Mouse (Mus musculus): ENCODE measurements around the gene Gas2l2.

Gene Gas2l2

DNA sequence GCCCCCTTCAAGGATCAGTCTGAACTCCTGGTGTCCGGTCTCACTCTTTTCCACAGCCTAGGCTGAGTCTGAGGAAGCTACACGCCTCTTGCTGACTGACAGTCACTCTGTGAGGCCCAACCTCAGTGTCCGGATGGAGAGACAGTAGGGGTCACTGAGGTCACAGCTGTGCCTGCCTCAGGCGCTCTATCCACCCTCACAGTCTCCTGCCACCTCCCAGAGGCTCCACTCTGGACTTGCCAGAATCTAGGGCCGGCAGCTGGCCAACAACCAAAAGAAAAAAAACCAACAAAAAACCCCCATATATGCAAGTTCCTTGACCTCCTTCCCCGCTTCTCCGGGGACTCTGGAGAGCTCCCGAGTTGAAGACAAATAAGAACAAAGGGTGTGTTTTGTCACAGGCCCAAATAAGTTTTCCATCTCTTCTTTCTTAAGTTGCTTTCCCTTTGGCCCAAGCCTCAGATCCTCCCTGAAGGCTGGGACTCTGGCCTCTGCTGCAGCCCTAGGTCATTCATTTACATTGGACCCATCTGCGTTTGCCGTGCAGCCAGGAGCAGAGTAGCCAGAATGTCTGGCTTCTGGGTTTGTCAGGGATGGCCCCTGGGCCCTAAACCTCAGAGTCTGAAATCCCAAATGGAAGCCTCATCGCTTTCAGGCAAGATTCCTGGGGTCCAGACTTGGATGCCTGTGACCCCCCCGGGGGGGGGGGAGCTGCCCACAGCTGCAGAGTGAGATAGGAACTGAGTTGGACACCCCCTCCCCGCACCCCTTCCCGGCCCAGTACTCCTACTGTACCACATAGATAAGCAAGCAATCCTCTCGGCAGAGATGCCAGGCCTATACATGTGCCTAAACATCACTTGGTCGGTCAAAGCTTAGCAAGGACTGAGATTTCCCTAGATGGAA lies 19.0 kb upstream of the Gas2l2 start:
- in situ Hi-C loops (cut with MboI; ENCODE audit: low pct_unique_long_range_greater_than_20kb in 1 of 2, low sequenced_read_pairs in 2 of 2, unreplicated experiment in 1 of 2): loop anchor here in 1 of 2 experiments (25.0 kb wide), 1 partner anchor 289 kb away; the partner anchor contains the start of gene Wfdc21

DNA sequence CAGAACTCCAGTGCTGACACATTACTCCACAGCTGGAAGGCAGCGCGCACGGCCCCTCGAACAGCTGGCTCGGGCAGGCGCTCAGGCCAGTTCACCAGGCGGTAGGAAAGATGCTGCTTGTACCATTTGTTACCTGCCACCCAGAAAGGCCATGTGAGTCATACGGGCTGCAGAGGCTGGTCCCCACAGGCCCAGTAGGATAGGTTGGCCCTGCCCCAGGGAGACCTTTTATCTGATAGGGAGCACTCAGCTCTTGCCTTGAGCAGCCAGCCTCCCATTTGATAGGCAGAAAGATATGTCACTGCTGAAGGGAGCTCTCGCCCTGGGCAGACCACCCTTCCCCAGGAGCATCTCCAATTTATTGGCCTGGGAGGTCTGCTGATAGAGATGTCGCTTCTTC lies 18.4 kb upstream of the Gas2l2 start:
- in situ Hi-C loops (cut with MboI; ENCODE audit: low pct_unique_long_range_greater_than_20kb in 1 of 2, low sequenced_read_pairs in 2 of 2, unreplicated experiment in 1 of 2): loop anchor here in 1 of 2 experiments (25.0 kb wide), 1 partner anchor 290 kb away; the partner anchor contains the start of gene Wfdc21

DNA sequence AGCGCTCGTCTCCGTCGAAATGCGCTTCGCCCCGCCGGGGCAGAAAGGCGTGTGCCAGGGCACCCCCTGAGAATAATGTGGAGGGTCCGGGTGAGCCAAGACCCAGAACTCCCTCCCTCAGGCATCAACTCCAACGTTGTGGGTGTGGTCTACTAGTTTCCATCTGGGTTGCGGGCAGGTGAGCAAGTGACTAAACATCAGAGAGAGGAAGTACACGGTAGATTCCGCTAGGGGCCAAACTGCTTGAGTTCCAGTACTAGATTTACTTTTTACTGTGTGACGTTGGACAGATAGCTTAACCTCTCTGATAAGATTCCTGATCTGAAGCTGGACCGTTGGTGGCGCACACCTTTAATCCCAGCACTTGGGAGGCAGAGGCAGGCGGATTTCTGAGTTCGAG lies 15.7 kb upstream of the Gas2l2 start:
- in situ Hi-C loops (cut with MboI; ENCODE audit: low pct_unique_long_range_greater_than_20kb in 1 of 2, low sequenced_read_pairs in 2 of 2, unreplicated experiment in 1 of 2): loop anchor here in 1 of 2 experiments (25.0 kb wide), 1 partner anchor 292 kb away; the partner anchor contains the start of gene Wfdc21

DNA sequence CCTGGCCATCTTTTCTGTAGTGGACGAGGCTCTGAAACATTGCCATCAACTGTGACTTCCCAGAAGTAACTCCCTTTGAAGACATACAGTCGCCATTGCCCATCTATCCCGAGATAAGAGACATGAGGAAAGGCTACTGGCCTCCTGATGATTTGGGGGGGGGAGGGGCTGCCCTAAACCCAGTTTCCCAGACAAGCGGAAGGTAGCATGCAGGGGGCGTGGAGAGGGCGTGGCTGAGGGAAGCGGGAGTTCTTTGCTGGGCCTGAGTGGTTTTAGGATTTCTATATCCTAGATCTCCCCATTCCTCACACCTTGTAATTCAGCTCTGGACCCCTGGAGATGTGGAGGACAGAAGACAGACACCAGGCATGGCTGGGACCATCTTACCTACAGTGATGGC lies 14.6 kb upstream of the Gas2l2 start:
- in situ Hi-C loops (cut with MboI; ENCODE audit: low pct_unique_long_range_greater_than_20kb in 1 of 2, low sequenced_read_pairs in 2 of 2, unreplicated experiment in 1 of 2): loop anchor here in 1 of 2 experiments (25.0 kb wide), 1 partner anchor 293 kb away; the partner anchor contains the start of gene Wfdc21

DNA sequence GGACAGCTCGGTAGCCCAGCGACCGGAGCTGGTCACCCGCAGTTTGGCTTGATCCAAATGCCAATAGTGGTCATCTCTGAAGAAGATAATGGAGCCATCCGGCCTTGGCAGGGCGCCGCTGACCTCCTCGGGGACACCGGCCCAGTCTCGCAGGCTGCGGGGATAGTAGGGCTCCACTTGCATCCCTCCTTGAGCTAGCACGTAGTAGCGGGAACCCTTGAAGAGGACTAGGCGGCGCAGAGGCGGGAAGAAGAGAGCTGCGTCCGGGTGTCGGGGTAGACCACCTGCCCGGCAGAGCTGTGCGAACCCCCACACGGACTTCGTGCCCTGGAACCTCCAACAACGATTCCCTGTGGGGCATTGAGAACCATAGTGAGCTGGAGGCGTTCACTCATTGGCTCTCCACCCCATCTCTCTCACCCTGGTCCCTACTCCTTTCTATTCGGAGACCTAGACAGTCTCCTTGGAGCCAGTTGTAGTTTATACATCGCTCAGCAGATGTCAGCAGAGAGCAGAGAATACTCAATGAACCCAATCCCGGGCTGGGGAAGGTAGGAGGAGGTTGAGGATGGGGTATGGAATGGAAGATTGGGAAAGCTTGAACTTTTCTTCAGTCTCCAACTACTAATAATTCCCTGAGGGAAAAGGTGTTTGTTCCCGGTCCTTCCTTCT lies 13.5 kb upstream of the Gas2l2 start:
- in situ Hi-C loops (cut with MboI; ENCODE audit: low pct_unique_long_range_greater_than_20kb in 1 of 2, low sequenced_read_pairs in 2 of 2, unreplicated experiment in 1 of 2): loop anchor here in 1 of 2 experiments (25.0 kb wide), 1 partner anchor 295 kb away; the partner anchor contains the start of gene Wfdc21

DNA sequence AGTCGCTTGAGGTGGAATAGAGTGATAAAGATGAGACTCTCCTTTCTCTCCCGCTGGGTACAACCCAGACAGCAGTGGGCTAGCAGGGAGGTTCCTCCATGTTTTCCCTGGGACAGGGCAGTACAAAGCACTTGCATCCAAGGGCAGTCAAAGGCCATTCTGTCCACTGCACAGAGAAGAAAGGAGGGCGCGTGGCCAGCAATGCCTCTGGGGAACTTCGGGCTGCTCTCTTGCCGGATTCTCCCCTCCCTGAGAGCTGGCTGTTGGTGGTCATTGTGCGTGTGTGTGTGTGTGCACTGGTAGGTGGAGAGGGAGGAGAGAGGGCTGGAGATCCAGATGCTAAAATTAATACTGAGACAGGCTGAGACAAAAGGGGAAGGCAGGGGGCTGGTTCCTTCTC lies 12.0 kb upstream of the Gas2l2 start:
- in situ Hi-C loops (cut with MboI; ENCODE audit: low pct_unique_long_range_greater_than_20kb in 1 of 2, low sequenced_read_pairs in 2 of 2, unreplicated experiment in 1 of 2): loop anchor here in 1 of 2 experiments (25.0 kb wide), 1 partner anchor 296 kb away; the partner anchor contains the start of gene Wfdc21

DNA sequence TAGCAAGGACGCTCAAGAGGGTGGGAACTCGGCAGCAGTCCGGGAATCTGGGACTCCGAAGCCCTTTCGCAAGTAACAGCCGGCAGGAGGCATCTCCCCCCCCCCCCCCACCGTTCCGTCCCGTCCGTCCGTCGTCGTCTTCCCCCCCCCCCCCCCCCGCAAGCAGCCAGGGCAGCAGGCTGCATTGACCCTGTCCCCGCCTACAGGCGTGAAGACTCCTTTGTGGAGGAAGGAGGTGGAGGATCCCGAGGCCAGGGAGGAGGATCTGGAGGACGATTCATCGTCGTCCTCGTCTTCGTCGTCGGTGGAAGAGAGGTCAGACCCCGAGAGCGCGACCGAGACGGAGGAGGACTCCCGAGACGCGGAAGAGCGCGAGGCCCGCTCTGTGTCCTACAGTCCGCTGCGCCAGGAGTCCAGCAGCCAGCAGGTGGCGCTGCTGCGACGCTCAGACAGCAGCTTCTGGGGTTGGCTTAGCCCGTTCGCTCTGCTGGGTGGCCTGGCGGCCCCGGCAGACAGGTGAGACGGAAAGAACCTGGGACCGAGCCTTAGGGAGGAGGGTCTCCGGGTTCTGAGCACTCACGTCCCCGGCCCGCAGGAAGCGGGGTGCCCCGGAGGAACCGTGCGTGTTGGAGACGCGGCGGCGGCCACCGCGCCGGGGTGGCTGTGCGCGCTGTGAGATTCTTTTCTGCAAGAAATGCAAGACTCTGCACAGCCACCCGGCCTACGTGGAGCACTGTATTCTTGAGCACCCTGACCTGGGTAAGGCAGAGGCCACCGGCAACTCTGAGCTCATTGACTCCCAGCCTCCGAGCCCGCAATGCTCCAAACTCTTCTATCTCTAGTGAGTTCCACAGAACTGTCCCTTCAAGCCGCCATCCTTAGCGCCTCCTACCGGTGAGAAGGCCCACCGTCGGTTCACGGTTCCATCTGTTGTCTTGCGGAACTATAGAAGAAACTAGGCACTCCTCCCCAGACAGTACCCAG lies 11.1 kb upstream of the Gas2l2 start:
- in situ Hi-C loops (cut with MboI; ENCODE audit: low pct_unique_long_range_greater_than_20kb in 1 of 2, low sequenced_read_pairs in 2 of 2, unreplicated experiment in 1 of 2): loop anchor here in 1 of 2 experiments (25.0 kb wide), 1 partner anchor 297 kb away; the partner anchor contains the start of gene Wfdc21

DNA sequence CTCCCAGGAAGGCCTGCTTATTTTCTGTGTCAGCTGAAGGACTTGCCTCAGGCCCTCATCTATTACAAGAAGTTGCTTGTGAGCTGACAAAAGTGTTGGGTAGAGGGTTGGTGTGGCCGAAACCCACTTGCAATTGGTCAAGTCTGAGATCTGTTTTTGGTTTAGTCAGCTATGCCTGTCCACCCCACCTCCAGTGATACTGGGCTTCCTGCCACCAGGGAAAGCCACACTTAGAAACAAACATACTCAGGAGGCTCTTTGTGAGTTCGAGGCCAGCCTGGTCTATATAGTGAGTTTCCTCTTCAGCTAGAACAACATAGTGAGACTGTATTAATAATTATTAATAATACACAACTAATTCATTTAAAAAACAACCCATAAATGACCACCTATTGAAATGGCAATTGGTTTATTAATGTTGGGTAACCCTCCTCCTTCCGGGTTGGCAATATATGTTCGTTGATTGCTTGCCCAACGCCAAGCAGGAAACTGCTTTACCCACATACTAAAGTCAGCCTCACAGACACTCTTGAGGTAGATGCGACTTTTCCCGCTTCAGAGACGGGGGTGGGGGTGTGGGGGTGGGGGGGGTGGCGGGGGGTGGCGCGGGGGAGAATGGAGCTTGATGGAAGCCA lies 10.3 kb upstream of the Gas2l2 start:
- in situ Hi-C loops (cut with MboI; ENCODE audit: low pct_unique_long_range_greater_than_20kb in 1 of 2, low sequenced_read_pairs in 2 of 2, unreplicated experiment in 1 of 2): loop anchor here in 1 of 2 experiments (25.0 kb wide), 1 partner anchor 298 kb away; the partner anchor contains the start of gene Wfdc21

DNA sequence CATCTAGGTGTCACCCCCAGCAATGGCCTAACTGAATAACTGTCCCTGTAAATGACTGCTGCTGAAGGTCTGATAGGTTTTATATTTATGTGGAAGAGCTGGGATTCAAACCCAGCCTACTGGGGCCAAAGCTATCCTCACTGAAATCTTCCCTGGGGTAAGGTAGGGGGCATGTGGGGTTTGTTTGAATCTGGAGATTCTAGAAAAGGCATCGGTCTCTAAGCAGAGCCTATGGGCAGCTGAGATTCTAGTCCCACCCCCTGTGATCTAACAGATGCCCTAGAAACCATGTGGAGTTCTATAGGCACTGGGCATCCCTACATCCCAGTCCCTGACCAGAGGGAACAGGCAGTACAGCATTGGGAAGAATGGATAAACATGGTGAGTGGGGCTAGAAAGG lies 8.1 kb upstream of the Gas2l2 start, which contains the start of gene 1700020L24Rik:
Gene 1700020L24Rik, plus strand, starts transcription at position 301 of the 400 bp plus-strand sequence.
- in situ Hi-C loops (cut with MboI; ENCODE audit: low pct_unique_long_range_greater_than_20kb in 1 of 2, low sequenced_read_pairs in 2 of 2, unreplicated experiment in 1 of 2): loop anchor here in 1 of 2 experiments (25.0 kb wide), 1 partner anchor 300 kb away; the partner anchor contains the start of gene Wfdc21

DNA sequence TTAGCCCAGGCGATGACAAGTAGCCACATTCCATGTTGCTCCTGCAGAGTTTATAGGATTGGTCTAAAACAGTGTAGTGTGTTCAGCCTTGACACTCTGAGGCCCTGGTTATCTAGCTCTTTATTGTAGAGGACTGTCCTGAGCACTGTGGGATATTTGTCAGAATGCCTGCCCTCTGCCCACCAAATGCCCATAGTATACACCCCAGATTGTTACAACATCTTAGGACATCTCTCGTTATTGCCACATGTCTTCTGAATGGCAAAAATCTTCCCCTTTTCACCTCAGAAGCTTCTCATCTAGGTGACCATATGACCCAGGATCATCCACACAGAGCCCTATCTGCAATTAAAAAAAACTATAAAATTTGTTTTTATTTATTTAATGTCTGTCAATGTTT lies 3.3 kb upstream of the Gas2l2 start:
- in situ Hi-C loops (cut with MboI; ENCODE audit: low pct_unique_long_range_greater_than_20kb in 1 of 2, low sequenced_read_pairs in 2 of 2, unreplicated experiment in 1 of 2): loop anchor here in 1 of 2 experiments (25.0 kb wide), 1 partner anchor 305 kb away; the partner anchor contains the start of gene Wfdc21

DNA sequence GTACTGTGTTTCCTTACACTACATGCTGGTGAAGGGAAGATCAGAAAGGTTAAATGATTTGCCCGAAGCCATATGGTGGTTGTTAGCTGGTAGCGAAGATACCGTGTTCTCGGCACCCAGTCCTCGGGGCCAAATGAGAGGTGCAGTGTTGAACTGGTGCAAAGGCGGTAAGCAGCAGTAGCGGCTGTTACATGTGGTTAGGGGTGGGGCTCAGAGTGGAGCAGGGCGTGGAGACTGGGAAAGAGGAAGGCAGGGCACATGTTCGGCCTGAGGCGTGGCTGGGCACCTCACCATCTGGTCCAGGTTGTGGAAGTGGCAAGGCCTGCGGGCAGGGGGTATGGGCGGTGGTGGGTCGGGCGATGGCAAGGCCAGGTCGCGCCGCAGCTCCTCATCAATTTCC lies 2.3 kb downstream of the Gas2l2 start:
- in situ Hi-C loops (cut with MboI; ENCODE audit: low pct_unique_long_range_greater_than_20kb in 1 of 2, low sequenced_read_pairs in 2 of 2, unreplicated experiment in 1 of 2): loop anchor here (10.0 to 25.0 kb wide), 2 partner anchors 102 to 310 kb away; partner anchors contain the start of gene Wfdc21 (in 1 of the 2)

DNA sequence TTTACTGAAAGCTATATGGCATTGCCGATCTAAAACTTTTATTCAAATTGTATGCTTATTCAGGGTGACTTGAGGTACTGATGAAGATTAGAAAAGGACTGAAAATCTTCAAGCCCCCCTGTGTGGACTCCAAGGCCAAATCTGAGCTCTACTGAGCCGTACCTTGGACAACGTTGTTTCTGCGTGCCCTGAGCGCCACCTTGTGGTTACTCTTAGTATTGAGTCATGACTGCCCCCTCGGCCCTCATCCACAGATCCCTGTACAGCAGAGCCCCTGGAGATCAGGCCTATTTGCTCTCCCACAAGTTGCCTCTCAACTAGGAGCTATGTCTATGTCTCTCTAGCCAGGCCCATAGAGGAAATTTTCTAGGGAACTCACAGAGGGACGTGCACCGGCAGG lies 4.6 kb downstream of the Gas2l2 start:
- in situ Hi-C loops (cut with MboI; ENCODE audit: low pct_unique_long_range_greater_than_20kb in 1 of 2, low sequenced_read_pairs in 2 of 2, unreplicated experiment in 1 of 2): loop anchor here (5.0 to 25.0 kb wide), 4 partner anchors 97 to 487 kb away; partner anchors contain the start of gene Wfdc21 (in 1 of the 2)

DNA sequence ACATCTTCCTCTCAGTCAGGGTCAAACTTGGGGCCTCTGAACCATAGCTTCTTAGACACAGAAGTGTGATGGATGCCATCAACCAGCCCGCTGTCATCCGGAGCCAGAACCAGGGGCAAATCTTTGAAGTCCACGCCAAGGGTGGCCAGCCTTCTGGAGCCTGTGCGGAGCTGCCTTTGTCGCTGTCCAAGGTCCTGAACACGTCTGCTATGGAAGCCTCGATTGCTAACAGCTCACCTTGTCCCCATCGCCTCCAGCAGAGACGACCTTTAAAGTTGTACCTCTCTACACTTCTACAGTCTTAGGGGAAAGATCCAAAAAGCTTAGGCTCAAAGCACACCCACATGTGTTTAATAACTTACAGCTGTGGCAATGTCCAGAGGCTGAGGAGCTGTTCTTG lies 8.0 kb downstream of the Gas2l2 start:
- in situ Hi-C loops (cut with MboI; ENCODE audit: low pct_unique_long_range_greater_than_20kb in 1 of 2, low sequenced_read_pairs in 2 of 2, unreplicated experiment in 1 of 2): loop anchor here (5.0 to 25.0 kb wide), 3 partner anchors 94 to 484 kb away; no protein-coding TSS in a partner anchor

DNA sequence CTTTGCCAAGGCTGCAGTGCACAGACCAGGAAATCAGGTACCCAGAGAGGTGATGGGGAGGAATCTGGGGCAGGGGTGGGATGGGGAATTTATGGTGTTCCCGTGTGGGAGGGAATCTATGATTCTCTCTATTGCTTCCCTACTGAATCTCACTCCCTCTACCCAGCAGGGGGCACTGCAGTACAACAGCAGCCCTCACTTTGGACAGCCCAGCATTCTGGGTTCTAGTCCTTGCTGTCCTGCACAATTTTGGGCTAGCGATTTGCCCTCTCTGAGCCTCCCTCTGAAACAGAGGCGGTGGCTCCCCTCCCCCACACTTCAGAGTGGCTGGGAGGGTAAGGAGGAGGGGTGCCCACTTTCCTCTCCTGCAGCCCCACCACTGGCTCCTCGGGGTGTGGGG lies 8.9 kb downstream of the Gas2l2 start:
- in situ Hi-C loops (cut with MboI; ENCODE audit: low pct_unique_long_range_greater_than_20kb in 1 of 2, low sequenced_read_pairs in 2 of 2, unreplicated experiment in 1 of 2): loop anchor here (5.0 to 25.0 kb wide), 3 partner anchors 93 to 483 kb away; no protein-coding TSS in a partner anchor

DNA sequence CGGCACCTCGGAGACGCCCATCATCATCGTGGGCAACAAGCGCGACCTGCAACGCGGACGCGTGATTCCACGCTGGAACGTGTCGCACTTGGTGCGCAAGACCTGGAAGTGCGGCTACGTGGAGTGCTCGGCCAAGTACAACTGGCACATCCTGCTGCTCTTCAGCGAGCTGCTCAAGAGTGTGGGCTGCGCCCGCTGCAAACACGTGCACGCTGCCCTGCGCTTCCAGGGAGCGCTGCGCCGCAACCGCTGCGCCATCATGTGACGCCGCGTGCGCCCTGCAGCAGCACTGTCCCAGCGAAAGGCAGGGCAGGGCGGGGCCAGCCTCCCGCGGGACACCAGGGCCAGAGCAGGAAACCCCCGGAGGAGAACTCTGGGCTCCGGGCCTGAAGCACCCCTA lies 10.7 kb downstream of the Gas2l2 start:
- in situ Hi-C loops (cut with MboI; ENCODE audit: low pct_unique_long_range_greater_than_20kb in 1 of 2, low sequenced_read_pairs in 2 of 2, unreplicated experiment in 1 of 2): loop anchor here in 1 of 2 experiments (25.0 kb wide), 1 partner anchor 481 kb away; no protein-coding TSS in a partner anchor

DNA sequence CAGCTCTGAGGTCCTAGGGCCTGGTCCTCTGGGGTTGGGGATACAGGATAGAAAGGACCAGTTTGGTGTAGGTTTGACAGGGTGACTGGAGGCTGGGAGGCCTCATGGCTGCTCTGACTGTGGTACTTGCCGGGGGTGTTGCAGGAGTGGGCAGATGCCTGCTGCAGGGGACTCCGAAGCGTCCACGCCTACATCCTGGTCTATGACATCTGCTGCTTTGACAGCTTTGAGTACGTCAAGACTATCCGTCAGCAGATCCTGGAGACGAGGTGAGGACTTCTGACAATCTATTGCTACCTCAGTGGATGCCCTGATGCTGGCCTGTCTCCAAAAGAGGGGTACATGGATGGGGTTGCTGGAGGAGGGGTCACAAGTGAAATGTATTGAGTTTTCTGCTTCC lies 11.5 kb downstream of the Gas2l2 start:
- in situ Hi-C loops (cut with MboI; ENCODE audit: low pct_unique_long_range_greater_than_20kb in 1 of 2, low sequenced_read_pairs in 2 of 2, unreplicated experiment in 1 of 2): loop anchor here in 1 of 2 experiments (25.0 kb wide), 1 partner anchor 480 kb away; no protein-coding TSS in a partner anchor

DNA sequence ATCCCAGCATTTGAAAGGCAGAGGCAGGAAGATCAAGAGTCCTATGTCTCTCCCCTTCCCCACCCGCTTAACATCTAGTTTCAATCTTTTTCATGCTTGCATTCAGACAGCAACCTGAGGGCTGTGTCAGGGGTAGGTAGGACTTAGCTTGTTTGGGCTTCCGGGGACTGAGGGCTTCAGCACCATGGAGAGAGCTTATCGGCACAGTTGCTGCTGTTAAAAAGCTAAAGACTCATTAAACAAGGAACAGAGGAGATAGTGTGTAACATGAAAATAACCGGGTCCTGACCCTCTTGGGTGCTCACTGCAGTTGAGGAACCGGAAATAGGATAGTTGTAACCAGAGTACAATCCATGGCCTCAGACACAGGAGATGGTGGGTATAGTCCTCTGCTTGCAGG lies 12.2 kb downstream of the Gas2l2 start:
- in situ Hi-C loops (cut with MboI; ENCODE audit: low pct_unique_long_range_greater_than_20kb in 1 of 2, low sequenced_read_pairs in 2 of 2, unreplicated experiment in 1 of 2): loop anchor here in 1 of 2 experiments (25.0 kb wide), 1 partner anchor 480 kb away; no protein-coding TSS in a partner anchor
